Mouse (Mus musculus) megakaryocyte-erythroid progenitor cell, adult 5-6 weeks (primary cell): ENCODE results near the gene Taf12. TPM values are rescaled to one million over a fixed set of nuclear protein-coding genes. Genes with fewer than 3 reads are reported as not detected.

Experiments used
- ATAC-seq: replicated peaks from 2 replicates; pipeline ENCODE4 v1.8.0; 2016; ENCODE audit warnings: mild to moderate bottlenecking, inconsistent platforms; ENCODE audit not compliant: severe bottlenecking, poor library complexity, low FRiP score, low TSS enrichment
- total RNA-seq, 2 experiments: library from RNA; stranded (forward) in 1 of 2; stranded (reverse) in 1 of 2; fragments of 200-1000, 215-1000 nt in 1 of 2; fragments of >200 nt in 1 of 2; fragmentation: Nextera tagmentation in 1 of 2; gene quantifications; 2 replicates each; pipeline ENCODE4 v1.2.3; 2014 to 2017

The Taf12 gene
- total RNA-seq, 2 experiments from 2014 or later = 46.1 to 106 TPM

DNA sequence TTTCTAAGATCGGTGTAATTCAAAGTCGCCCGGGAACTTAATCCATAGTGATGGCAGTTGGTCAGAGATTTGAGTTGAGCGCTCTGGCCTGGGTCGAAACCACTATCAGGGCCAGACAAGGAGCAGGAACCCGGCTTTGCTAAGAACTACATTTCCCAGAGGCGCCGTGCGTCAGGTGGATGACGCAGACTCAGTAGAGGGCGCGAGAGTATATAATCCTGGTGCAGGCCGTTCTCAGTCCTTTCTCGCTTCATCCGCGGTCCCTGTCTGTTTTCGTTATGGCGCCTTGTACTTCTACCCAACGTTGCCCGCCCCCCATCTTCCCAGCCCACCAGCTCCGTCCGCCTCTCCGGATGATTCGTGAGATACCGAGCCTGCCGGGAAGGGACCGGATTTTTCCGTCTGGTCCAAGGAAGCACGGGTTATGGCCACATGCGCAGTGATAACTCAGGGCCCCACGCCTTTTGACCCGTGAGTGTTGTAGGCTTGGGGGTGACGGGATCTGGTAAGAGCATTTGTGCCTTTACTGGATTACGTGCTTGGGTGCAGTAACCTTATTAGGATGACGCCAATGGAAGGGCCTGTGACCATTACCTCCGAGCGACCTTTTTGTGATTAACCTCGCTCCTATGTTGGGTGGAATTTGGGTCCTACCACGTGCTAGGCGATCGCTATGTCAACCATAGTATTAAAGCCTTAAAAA, 34.4 kb downstream of the Taf12 start:
- ATAC-seq = peak; percentile 76

DNA sequence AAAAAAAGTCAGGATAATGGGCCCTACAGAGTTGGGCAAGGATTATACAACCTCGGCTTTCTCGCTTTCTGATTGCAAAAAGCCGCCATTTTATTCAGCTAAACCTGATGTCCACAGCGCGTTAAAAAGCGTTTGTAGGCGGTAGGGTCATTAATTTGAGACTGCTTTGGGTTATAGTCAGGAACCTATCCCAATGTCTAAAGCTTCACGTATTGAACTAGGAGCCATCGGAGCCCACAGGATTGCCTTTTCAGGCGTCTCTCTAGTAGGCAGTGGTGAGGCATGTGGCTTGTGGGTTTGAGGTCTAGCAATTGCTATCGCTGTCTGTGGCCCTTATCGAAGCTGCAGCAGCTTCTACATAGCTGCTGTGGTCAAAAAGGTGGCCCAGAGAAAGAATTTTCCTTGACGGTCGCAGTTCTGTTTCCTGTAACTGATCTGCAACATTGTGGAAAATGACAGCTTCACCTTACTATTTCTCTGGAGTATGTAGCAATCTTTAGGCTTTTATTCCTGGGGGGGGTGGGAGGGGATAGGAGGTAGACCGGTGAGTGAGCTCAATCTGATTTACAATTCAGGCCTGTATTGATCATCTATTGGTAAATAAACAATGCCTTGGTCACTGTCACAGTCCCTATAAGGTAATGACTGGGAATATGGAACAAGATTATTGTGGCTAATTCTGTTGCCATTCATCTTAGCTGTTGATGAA, 35.1 kb downstream of the Taf12 start:
- ATAC-seq = peak; percentile 39; the same call in 1 of the 2 replicates

DNA sequence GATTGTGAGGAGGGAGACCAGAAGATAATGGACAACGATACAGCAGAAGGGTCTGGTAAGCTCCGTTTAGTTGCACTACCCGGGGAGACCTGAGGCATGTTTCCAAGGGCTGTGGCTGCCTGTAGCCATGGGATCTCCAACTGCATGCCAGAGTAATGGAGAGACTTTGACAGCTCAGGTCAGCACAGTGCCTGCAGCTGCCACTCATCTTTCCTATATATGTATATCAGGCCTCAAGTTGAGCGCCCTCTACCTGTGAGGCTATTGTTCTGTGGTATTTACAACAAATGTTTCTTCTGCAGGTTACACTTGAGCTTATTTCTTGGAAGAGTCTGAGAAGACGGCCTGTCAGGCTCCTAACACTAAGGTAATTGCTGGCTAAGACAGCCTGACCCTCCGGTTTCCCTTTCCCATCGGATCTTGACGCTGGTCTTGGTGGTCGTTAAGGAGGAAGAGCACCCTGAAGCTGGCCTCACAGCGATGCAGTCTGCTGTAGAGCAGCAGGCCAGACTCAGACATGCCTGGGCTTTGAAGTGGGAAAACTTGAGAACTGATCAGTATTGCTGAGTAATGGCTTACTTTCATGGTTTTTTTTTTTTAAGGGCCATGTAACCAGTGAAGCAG, 35.8 kb downstream of the Taf12 start:
- ATAC-seq = peak; percentile 37

DNA sequence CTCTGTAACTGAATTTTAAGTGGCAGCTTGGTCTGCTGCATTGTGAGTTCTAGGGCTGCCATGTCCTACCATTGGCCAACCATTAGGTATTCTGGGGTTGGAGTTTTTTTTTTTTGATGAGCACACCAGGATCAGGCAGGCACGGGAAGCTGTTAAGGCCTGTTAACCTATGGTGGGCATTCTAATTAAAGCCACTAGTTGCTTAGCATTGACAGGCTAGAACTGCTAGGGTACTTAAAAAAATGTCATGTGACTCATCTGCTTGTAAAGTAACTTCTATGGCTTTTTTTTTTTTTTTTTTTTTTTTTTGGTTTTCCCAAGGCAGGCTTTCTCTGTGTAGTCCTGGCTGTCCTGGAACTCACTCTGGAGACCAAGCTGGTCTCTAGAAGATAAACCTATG, 37.0 kb downstream of the Taf12 start:
- no peak for ATAC-seq

DNA sequence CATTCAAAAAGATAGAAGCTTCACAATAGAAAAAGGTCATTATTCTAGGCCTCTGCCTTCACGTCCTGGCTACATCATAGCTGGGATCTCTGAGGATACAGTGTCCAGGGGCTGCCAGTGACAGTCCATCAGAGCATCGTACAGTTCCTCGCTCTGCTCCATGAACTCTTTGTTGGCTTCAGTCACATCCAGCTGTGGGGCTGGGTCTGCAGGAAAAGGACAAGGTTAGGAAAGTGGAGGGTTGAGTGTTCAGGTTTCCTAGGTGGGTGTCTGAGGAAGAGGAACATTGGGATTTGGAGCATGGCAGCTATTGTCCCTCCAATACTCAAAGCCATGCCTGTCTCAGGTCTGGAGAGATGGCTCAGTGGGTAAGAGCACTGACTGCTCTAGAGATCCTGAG, 37.6 kb downstream of the Taf12 start:
- ATAC-seq = no peak

DNA sequence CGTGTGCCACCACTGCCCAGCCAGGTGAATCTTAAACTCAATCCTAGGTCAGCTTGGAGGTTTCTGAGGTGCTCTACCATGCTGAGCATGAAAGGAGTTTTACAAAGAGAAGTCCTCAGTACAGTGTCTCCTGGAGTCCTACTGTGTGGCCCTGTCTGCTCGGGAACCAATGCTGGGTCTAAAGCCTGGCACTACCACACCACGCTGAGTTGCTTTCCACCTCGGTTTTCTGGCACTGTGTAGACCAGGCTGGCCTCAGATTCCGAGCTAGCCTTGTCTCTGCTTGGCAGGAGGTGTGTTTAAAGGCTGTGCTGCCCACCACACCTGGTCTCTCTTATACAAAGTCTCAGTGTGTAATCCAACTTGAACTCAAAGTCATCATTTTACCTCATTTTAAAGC, 38.5 kb downstream of the Taf12 start:
- ATAC-seq = no peak

DNA sequence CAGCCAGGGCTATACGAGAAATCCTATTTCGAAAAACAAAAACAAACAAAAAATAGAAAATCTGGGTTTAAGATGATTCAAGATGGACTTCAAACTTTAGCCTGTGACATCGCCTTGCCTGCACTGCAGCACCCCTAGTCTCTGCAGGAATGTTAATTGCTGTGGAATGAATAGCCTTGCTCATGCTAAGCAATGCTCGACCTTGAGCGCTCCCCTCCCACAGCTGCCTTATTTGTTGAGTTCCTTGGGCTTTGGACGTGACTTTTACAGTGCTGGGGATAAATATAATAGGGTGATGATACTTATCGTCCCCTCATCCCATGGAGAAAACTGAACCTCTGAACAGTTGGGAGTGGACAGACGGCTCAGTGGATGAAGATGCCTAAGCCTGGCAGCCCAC, 41.5 kb downstream of the Taf12 start:
- no peak for ATAC-seq

DNA sequence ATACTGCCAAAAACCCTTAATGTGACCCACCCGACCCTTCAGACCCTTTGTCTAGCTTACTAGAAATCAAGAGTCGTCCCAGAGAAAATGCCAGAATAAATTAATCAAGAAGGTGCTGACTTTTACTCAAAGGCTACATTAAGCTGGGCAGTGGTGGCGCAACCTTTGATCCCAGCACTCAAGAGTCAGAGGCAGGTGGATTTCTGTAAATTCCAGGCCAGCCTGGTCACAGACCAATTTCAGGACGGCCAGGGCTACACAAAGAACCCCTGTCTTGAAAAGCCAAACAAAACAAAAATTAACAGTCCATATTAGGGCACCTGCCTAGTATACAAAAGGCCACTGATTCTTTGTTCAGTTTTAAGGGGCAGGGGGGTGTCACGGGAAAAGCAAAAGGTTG, 52.3 kb downstream of the Taf12 start:
- ATAC-seq = no peak

DNA sequence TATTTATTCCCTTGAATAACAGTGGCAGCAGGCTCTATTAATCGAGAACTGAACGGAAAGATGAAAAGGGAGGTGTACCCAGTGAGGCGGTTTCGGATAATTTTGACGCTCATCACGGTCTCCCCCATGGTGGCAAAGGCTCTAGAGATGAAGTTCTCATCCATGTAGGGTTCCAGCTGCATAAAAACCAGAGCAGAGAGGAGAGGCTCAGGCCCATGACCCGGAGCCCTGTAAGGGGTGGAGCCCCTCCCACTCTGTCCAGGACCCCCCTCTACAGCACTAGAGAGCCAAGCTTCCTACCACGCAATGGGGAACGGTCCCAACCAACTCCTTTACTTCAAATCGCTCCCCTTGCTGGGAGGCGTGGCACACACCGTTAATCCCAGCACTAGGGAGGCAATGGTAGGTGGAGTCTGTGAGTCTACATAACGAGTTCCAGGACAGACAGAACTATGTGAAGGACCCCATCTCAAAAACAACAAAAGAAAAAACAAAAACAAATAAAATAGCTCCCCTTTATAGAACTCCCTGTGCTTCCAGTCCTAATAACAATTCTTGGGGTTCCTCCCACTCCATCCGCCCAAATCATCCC, 54.3 kb downstream of the Taf12 start:
- no peak for ATAC-seq

DNA sequence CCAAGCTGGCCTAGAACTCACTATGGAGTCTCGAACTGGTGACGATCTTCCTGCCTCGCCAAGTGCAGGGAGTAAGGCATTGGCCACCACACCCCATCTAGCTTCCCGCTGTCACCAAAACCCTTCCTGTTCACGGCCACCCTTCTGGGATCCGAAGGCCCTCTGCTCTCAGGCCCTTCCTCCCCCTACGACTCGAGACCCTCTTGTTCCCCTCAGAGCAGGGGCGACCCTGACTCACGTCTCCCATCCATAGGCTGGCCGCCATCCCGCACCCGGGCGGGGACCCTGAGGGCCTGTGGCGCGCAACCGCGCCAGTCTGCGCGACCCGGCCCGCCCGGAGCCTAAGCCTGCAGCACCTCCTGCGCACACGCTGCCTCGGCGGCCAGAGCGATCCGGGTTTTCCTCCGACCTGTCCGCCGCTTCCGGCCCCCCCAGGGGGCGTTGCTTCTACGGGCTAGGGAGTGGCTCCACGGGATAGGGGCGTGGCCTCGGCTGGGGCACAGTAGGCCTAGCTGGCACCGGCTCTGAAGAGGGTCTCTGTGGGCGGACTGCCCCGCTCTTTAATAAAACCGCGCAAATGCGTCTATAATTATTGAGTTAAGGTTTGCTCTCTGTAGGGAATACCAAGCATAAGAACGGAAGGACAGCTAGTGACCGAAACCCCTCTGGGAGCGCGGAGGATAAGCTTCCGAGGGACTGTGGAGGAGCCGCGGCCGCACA, 55.1 kb downstream of the Taf12 start, which contains the start of gene Trnau1ap:
Trnau1ap (minus strand) TSS at position 424 of the 720 bp plus-strand sequence.
- ATAC-seq = peak; percentile 96

DNA sequence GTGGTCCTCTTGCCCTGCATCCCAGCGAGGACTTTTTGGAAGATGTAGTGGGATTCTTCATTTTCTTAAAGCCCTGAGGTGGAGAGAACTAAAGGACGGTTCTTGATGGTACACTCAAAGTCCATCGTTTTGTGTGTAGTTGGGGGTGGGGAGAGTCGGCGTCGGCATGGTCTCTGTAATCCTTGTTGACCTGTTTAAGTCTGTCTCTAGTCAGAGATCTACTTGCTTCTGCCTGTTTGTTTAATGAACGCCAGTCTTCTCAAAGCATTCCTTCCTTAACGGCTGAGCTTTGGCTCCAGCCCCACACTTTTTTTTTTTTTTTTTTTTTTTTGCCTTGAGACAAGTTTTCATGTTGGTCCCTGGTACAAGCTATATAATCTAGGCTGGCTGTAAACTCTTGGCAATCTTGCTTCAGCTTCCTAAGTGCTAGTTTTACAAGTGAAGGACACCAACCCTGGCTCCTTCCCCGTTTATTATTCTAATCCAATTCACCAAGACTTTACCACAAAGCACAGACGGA, 55.7 kb downstream of the Taf12 start:
- peak; percentile 14 for ATAC-seq

DNA sequence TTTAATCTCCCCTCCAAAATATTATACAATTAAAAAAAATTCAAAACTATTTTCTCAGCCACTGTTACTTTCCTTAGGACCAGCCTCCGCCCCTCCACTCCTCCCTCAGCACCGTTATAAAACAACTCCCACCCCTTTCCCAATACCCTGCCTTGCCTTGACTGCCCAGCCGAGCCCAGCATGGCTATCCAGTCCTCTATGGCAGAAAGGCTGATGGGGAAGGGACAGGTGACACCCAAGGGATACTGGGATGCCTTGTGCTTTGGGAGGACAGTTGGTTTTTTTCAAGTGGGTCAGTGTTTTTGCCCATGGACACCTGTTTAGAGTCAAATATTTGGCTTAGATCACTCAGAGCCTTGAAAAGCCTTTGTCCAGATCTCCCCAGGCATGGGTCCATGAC, 57.8 kb downstream of the Taf12 start:
- ATAC-seq = no peak

DNA sequence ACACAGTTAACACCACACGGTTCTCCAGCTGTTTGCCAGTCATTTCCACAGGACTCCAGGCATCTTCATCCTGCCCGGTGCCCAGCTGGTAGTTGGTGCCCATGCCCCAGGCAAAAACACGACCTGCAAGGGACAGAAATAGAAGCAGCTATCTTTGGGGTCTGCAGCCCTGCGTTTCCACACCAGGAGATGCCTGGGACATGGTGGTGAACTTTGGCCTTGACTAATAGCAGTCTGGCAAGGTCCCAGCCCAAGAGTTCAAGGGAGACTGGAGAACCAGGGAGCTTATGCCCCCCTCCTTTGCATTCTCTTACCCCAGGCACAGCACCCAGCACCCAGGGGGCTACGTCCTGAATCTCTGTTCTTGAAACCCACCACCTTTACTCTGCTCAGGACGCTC, 58.7 kb downstream of the Taf12 start:
- no peak for ATAC-seq

DNA sequence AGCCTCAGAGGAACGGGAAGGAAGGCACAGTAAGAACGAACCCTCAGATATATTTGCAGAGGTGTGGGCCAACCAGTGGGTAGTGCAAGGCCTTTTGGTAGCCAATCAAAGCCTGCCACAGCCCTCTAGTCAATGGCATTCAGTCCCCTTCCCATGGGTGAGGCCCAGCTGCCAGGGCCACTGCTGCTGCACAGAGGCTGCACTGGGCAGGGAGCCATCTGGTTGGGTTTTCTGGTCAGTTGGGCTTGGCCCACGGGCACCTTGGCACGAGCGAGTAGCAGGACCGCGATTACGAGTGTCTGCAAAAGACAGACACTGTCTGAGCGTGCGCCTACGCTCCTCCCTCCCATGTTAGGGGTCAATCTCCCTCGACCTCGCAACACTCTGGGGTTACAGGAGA, 64.8 kb downstream of the Taf12 start:
- ATAC-seq = no peak

DNA sequence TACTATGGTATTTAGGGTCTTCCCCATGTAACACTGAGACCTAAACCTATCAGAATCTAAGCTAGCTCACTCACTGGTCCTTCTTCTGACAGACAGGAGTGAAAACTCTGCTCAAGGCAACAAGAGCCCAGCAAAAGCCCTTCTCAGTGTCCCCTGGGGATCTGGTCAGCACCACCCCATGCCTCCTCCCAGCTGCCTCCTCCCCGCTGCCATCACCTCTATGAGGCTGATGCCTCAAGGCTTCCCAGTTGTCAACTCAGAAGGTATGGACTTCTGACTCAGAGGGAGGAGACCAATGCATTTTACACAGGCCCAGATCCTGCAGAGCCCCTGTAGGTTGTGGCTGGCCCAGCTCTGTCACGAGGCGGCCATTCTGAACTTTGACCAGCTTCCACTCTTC, 67.3 kb downstream of the Taf12 start:
- no peak for ATAC-seq

DNA sequence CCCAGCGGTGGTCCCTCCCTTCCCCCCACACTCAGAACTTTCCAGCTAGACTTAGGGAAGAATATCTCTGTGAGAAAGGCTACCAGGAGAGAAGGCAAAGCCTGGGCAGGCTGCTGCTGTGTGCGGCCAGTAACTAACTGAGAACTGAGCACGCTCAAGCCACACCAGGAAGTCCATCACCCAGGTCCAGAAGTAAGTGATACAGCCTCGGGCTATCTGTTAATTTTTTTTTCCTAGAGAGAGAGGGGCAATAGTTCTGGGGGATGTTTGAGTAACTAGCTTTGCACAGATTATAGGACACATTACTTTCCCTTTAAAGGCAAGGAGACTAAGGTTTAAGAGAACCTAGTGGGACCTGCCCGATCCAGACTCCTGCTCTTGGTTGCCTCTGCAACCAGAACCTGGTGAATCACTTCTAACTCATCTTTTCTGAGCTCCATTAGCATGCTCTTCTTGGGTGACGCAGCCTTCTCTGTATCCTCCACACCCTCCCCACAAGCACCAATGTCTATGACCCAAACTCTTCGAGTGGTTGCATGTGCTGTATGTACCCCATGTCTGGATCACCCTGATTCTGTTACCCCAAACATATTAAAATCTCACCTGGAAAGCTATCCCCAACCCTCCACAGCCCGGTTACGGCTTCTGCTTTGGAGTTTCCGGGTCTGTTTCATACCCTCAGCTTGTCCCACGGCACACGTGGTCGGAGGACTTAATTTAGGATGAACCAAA, 70.4 kb downstream of the Taf12 start:
- ATAC-seq = peak; percentile 32
